Mouse (Mus musculus): ENCODE measurements around the gene Comt. TPM values are rescaled to one million over a fixed set of nuclear protein-coding genes. Genes with fewer than 3 reads are reported as not detected.

Comt gene
- polyA plus RNA-seq, 1 experiment, result 53.8 TPM

GRCm38 (mm10) chr16:18413032-18413816 is 13.4 kb downstream of the Comt start:
- TF ChIP-seq CTCF (IDR thresholded peaks at IDR 0.05; ENCODE audit: control insufficient read depth, insufficient read depth, low read length), result no peak
- no peak for TF ChIP-seq POLR2A (IDR thresholded peaks at IDR 0.05; ENCODE audit: borderline replicate concordance, control insufficient read depth, low read depth, low read length)
- whole genome bisulfite sequencing, result 46% methylated on average over 7 of the region's 7 CpGs
- H3K4me3 ChIP-seq (replicated peaks; ENCODE audit: control insufficient read depth, low read depth, low read length), result no peak overlapping the region
- peaks cover 15% of the 10 kb centered on the region for H3K4me1 ChIP-seq (ENCODE audit: control insufficient read depth, insufficient read depth, low read length)
- H3K27ac ChIP-seq (ENCODE audit: control insufficient read depth, insufficient read depth, low read depth, low read length, poor library complexity), result peak overlapping the region; percentile 11; the same call in 1 of the 2 replicates

GRCm38 (mm10) chr16:18411802-18412476 is 14.7 kb downstream of the Comt start:
- H3K27ac ChIP-seq (ENCODE audit: control insufficient read depth, insufficient read depth, low read depth, low read length, poor library complexity), result peak overlapping the region; percentile 14
- peaks cover 15% of the 10 kb centered on the region for H3K4me1 ChIP-seq (ENCODE audit: control insufficient read depth, insufficient read depth, low read length)
- WGBS, result 19% methylated on average over 12 of the region's 12 CpGs
- no peak overlapping the region for H3K4me3 ChIP-seq (replicated peaks; ENCODE audit: control insufficient read depth, low read depth, low read length)
- no peak for TF ChIP-seq CTCF (IDR thresholded peaks at IDR 0.05; ENCODE audit: control insufficient read depth, insufficient read depth, low read length)

- 91% methylated on average over 13 of the region's 13 CpGs for WGBS
- no peak for TF ChIP-seq CTCF (IDR thresholded peaks at IDR 0.05; ENCODE audit: control insufficient read depth, insufficient read depth, low read length)
- no peak for TF ChIP-seq POLR2A (IDR thresholded peaks at IDR 0.05; ENCODE audit: borderline replicate concordance, control insufficient read depth, low read depth, low read length)
- peak overlapping the region; percentile 14 for H3K27ac ChIP-seq (ENCODE audit: control insufficient read depth, insufficient read depth, low read depth, low read length, poor library complexity)
- peaks cover 13% of the 10 kb centered on the region for H3K4me1 ChIP-seq (ENCODE audit: control insufficient read depth, insufficient read depth, low read length)
- no peak overlapping the region for H3K4me3 ChIP-seq (replicated peaks; ENCODE audit: control insufficient read depth, low read depth, low read length)
These were observed 15.5 kb downstream of the Comt start for GRCm38 (mm10) chr16:18411026-18411649.

GRCm38 (mm10) chr16:18410418-18410817 is 16.2 kb downstream of the Comt start:
- TF ChIP-seq POLR2A (IDR thresholded peaks at IDR 0.05; ENCODE audit: borderline replicate concordance, control insufficient read depth, low read depth, low read length), result no peak
- TF ChIP-seq CTCF (IDR thresholded peaks at IDR 0.05; ENCODE audit: control insufficient read depth, insufficient read depth, low read length), result no peak
- Histone ChIP-seq H3K27ac (ENCODE audit: control insufficient read depth, insufficient read depth, low read depth, low read length, poor library complexity) (no peak overlapping the region), H3K4me1 (ENCODE audit: control insufficient read depth, insufficient read depth, low read length) (peaks cover 13% of the 10 kb centered on the region), H3K4me3 (replicated peaks; ENCODE audit: control insufficient read depth, low read depth, low read length) (no peak overlapping the region)
- 94% methylated on average over 5 of the region's 5 CpGs for WGBS

GRCm38 (mm10) chr16:18409776-18410175 is 16.9 kb downstream of the Comt start:
- Histone ChIP-seq H3K4me3 (replicated peaks; ENCODE audit: control insufficient read depth, low read depth, low read length) (no peak overlapping the region), H3K4me1 (ENCODE audit: control insufficient read depth, insufficient read depth, low read length) (peaks cover 13% of the 10 kb centered on the region), H3K27ac (ENCODE audit: control insufficient read depth, insufficient read depth, low read depth, low read length, poor library complexity) (no peak overlapping the region)
- TF ChIP-seq CTCF (IDR thresholded peaks at IDR 0.05; ENCODE audit: control insufficient read depth, insufficient read depth, low read length) (no peak), POLR2A (IDR thresholded peaks at IDR 0.05; ENCODE audit: borderline replicate concordance, control insufficient read depth, low read depth, low read length) (no peak)
- WGBS, result 87% methylated on average over 4 of the region's 4 CpGs

- H3K27ac ChIP-seq (ENCODE audit: control insufficient read depth, insufficient read depth, low read depth, low read length, poor library complexity), result no peak overlapping the region
- peaks cover 9% of the 10 kb centered on the region for H3K4me1 ChIP-seq (ENCODE audit: control insufficient read depth, insufficient read depth, low read length)
- WGBS, result 84% methylated on average over 7 of the region's 7 CpGs
- TF ChIP-seq CTCF (IDR thresholded peaks at IDR 0.05; ENCODE audit: control insufficient read depth, insufficient read depth, low read length) (no peak), POLR2A (IDR thresholded peaks at IDR 0.05; ENCODE audit: borderline replicate concordance, control insufficient read depth, low read depth, low read length) (no peak)
- H3K4me3 ChIP-seq (replicated peaks; ENCODE audit: control insufficient read depth, low read depth, low read length), result no peak overlapping the region
These were observed 18.7 kb downstream of the Comt start for GRCm38 (mm10) chr16:18407912-18408311.

GRCm38 (mm10) chr16:18406293-18406692 is 20.4 kb downstream of the Comt start:
- peaks cover under 1% of the 10 kb centered on the region; the same call in 1 of the 2 replicates for H3K4me1 ChIP-seq (ENCODE audit: control insufficient read depth, insufficient read depth, low read length)
- no peak overlapping the region for H3K4me3 ChIP-seq (replicated peaks; ENCODE audit: control insufficient read depth, low read depth, low read length)
- peak; percentile 86 for TF ChIP-seq CTCF (IDR thresholded peaks at IDR 0.05; ENCODE audit: control insufficient read depth, insufficient read depth, low read length)
- no peak for TF ChIP-seq POLR2A (IDR thresholded peaks at IDR 0.05; ENCODE audit: borderline replicate concordance, control insufficient read depth, low read depth, low read length)
- H3K27ac ChIP-seq (ENCODE audit: control insufficient read depth, insufficient read depth, low read depth, low read length, poor library complexity), result no peak overlapping the region
- 20% methylated on average over 2 of the region's 2 CpGs for WGBS

- 46% methylated on average over 2 of the region's 2 CpGs for WGBS
- Histone ChIP-seq H3K27ac (ENCODE audit: control insufficient read depth, insufficient read depth, low read depth, low read length, poor library complexity) (no peak overlapping the region), H3K4me1 (ENCODE audit: control insufficient read depth, insufficient read depth, low read length) (no peaks in the 10 kb centered on the region), H3K4me3 (replicated peaks; ENCODE audit: control insufficient read depth, low read depth, low read length) (no peak overlapping the region)
- TF ChIP-seq POLR2A (IDR thresholded peaks at IDR 0.05; ENCODE audit: borderline replicate concordance, control insufficient read depth, low read depth, low read length) (no peak), CTCF (IDR thresholded peaks at IDR 0.05; ENCODE audit: control insufficient read depth, insufficient read depth, low read length) (no peak)
These were observed 20.8 kb downstream of the Comt start for GRCm38 (mm10) chr16:18405876-18406275.

Measured in bone marrow, adult 2 months (tissue).